Mouse (Mus musculus): Measurements from ENCODE around the gene Trmt5.

Gene Trmt5

DNA sequence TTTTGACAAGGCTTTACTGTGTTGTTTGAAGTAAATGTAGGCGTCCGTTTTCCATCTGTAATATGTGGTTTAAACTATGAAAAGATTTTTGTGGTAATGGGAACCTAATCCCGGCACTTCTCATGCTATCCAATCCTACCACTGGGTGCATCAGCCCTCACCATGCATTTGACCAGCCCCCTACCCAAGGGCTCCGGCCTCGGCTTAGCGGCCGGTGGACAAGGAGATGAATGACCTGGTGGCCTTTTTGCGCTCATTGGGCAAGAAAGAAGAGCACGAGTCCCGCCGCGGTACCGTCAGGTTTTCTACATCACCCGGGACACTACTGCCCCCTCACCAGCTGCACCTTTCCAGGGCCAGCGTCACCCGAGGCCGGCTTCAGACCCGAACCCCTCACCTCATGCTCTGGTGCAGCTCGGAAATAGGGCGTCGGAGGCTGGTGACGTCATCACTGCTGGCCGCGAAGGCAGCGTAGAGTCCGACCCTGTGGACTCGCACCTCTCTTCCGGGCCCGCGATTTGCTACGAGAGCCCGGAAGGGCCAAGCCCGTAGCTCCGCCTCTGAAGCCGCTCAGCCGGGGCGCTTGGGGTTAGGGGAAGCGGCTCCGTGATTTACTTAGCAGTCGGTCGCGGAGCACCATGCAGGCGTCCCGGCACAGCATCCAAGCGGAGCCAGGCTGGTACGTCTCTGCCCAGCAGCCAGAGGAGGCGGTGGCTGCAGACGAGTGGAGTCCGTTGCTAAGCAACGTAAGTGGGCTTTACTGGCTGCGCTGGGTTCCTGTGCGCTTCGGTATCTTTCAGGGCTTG is at the start of gene Trmt5, which contains the start of gene Slc38a6:
Trmt5 (minus strand) TSS at position 424 of the 806 bp plus-strand sequence.
Slc38a6 (plus strand) TSS at position 493 of the 806 bp plus-strand sequence.
- peak; percentile 91 for DNase-seq (ENCODE audit: low spot score)

DNA sequence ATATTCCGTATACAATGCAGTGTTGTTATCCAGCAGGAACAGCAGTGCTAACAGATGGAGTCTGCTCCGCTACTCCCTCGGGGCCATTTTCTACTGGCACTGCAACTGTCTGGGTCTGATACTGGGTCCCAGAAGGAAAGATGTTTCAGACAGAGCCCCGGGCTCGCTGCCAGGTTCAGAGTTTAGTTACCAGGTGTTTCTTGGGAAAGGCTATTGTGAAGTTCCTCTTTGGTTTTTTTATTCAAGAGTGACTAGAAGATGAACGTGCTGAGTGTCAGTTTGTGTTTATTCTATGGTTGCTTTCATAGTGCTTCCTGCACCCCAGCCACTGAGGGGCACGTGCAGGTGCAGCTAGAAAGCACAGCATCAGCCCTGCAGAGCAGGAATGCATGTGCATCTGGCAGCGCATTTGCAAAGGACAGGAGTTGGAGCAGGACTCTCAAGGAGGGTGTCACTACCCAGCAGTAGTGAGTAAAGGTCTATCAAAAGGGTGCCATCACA is 47.6 kb upstream of the Trmt5 start:
- DNase-seq (ENCODE audit: low spot score) = no peak

DNA sequence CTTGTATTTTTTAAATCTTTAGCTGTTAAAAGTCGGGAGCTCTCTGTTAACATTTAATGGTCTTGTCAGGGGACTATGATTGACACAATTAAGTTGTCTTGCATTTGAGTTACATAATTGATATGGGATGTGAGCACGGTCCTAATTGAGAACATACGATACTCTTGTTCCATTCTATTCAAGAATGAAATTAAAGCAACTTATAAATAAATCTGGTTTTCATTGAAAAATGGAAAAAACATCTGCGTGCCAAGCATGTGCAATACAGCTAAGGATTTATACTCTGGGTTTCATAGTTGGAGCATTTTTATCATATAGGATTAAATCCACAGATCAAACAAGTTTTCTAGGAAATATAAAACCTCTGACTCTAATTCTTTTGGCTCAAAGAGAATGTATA is 46.2 kb upstream of the Trmt5 start:
- no peak for DNase-seq (ENCODE audit: low spot score)

DNA sequence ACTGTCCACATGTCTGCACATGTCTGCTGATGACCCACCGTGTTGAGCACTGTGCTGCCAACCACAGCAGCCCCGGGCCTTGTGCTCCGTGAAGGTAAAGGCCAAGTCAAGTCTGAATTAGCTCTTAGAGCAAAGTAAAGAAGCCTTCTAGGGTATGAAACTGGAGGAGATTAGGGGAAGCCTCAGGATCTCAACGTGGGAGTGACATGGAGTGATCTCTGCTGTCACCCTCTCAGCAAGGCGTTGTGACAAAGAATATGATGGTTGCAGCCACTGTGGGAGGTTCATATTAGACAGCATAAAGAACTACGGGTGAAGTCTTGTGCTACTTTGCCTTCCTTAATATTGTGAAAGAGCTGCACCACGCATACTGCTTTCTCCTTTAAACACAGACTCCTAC is 43.7 kb upstream of the Trmt5 start:
- DNase-seq (ENCODE audit: low spot score) = no peak

DNA sequence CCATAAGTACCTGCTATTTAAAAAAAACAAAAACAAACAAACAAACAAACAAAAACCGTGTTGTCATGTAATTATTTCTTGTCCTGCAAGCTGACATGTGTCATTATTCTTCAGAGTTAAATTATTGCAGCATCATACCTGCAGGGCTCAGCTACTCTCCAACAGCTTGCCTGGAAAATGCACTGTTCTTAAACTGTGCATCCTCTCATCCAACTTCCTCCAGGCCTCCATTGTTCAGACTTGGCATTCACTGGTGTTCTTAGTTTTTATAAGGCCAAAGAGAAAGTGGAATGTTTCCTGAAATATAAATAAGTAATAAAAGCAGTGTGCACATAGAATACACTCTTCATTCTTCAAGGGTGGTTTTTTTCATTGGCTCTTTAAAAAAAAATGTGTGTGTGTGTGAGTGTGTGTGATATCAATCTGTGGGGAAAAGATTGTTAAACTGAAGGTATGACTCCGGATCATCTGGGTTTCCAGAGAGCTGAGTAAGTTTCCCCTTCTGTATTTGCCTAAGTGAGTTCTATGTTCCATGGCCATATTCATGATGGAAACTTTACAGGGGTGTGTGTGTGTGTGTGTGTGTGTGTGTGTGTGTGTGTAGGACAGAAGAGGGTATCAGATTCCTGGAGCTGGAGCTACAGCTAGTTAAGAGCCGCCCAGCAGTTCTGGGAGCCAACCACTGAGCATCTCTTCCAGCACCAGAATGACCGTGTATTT is 42.1 kb upstream of the Trmt5 start:
- no peak for DNase-seq (ENCODE audit: low spot score)

DNA sequence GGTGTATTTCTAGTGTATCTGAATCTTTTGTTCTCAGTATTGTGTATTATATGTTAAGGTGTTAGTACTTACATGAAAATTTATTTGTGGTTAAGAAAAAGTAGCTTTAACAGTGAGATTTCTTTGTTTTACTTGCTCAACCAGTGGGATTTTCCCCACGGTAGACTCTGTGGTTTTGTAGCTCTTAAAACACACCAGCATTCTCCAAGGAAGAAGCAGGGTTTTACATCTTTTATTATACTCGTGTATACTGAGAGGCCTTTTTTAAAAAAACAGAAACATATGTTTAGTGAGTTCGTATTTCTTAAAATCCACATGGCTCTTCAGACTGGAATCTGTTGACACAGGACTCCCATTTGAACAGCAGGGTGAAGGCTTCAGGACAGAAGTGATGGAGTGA is 40.9 kb upstream of the Trmt5 start:
- DNase-seq (ENCODE audit: low spot score) = no peak

DNA sequence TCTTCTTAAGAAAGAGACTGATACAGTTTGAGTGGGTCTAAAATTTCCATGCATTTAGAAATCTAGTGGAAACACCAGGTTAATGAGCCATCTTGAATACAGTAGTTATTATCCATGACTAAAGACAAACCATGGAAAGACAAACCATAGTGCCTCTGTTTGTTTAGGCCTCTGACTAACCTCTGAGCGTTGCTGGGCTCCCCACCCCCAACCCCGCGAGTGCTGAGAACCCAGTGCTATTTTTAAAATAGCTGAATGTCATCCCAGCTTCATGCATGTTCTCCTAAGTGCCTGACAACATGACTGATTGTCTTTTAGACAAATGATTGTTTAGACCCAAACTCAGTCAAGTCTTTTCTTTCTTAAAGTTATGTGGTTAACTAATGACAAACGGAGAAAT is 39.1 kb upstream of the Trmt5 start:
- DNase-seq (ENCODE audit: low spot score) = no peak

DNA sequence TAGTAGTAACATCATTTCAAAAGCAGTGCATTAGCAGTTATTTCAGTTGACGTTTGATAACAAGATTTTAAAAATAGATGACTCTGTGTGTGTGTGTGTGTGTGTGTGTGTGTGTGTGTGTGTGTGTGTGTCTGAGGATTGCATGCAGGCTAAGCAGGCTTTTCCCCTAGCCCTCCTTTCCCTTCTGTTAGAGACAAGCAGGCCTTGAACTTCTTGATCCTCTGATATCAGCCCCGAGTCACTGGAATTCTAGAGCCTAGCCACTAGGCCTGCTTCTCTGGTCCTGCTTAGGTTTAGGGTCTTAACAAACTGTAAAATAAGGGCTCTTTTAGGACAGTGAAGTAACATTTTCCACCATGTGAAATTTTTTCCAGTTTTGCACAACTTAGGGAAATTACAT is 38.7 kb upstream of the Trmt5 start:
- DNase-seq (ENCODE audit: low spot score) = no peak

DNA sequence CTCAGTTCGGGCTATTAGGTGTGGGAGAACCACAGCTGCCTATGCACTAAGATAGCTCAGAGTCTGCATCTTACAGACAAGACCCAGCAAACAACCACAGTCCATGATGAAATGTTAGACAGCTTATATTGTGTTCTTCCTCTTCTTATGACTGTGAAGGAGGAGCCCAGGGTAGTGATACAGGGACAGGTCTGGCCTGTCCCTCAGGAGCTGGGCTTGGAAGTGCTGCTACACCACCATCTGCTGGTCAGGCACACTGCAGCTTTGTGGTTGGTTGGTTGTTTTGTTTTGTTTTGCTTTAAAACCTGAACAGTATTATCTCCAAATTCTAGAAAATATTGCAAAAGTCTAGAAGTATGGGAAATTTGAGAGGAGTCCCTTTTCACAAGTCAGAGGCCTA is 38.2 kb upstream of the Trmt5 start:
- no peak for DNase-seq (ENCODE audit: low spot score)

DNA sequence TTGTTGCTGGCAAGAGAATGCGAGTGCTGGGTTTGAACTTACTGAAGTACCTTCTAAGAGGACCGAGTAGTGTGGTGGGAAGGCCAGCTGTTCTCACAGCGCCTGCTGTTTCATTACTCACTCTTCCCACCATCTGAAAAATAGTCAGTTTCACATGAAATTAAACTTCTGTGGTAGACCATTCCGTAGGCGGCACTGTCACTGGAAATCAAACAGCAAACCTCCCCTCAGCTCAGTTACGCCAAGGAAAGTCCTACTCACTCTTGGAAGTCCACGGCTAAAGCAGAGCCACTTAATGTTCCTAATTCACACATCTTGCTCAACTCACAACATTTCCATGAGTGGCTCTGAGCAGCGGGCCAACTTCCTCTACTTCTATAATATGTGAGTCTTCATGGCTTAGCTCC is 37.7 kb upstream of the Trmt5 start:
- DNase-seq (ENCODE audit: low spot score) = peak; percentile 18

DNA sequence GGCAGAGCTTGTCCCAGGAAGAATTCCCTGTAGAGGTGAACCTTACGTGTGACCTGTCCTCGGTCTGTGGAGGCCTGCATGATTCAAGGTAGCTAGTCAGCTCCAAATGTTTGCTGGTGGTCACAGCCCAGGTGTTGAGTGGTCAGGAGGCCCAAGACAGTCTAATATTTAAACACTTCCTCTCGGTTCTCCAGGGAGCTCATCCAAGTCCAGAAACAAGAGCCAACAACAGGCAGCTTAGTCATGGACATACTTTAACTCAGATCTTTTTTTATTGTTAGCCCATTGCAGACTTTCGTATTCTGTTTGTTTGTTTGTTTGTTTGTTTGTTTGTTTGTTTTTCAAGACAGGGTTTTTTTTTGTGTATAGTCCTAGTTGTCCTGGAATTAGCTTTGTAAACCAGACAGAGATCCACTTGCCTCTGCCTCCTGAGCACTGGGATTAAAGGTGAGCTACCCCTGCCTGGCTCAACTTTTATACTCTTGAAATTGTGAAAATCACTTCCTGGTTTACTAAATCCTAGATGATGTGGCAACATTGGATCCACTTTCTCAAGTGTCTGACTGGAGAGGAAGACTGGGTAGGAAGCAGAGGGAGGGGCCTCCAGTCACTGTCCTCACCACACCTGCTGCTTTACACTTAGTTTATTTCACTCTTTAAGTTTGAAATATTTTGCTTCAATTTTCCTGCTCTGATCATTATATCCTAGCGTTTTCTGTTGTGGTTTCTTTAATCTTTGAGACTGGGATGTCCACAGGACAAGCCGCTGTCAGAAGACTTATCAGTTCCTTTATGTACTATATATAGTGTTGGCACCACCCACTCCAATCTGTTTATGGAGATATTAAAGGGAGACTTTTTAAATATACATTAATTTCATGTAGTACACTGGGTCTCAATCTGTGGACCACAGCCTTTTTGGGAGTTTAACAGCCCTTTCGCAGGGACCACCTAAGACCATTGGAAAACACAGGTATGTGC is 31.5 kb upstream of the Trmt5 start:
- no peak for DNase-seq (ENCODE audit: low spot score)

DNA sequence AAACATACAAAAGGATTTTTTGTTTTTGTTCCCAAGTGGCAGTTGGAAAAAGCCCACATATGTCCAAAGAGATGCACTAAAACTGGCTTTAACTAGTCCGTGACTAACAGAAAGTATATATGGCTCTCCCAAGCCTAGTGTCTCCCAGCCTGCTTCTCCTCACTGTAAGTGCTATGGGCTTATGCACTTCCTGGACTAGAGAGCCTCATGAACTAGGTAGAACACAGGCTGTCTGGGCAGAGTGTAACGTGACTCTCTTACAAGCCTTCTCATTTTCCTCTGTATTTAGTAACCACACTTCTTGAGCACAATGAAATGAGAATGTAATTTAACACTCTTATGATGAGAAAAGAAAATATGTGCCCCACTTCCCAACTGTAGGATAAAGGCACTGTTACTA is 22.2 kb upstream of the Trmt5 start:
- DNase-seq (ENCODE audit: low spot score) = no peak

DNA sequence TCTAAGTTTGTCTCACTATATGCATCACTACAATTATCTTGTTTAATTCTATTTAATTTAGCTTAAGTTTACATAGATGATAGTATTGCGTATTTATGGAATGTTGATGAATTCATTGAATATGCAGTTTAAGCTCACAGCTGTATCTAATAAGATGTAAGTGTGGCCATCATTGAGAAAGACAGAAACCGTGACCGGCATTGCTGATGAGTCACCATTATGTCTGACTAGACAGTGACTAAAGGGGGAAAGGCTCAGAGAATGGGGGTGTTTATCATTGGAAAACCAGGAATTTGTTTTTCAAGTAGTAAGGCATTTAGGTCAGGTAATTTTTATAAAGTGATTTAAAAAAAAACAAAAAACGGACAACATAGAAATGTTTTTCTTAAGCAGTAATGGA is 21.2 kb upstream of the Trmt5 start:
- DNase-seq (ENCODE audit: low spot score) = no peak

DNA sequence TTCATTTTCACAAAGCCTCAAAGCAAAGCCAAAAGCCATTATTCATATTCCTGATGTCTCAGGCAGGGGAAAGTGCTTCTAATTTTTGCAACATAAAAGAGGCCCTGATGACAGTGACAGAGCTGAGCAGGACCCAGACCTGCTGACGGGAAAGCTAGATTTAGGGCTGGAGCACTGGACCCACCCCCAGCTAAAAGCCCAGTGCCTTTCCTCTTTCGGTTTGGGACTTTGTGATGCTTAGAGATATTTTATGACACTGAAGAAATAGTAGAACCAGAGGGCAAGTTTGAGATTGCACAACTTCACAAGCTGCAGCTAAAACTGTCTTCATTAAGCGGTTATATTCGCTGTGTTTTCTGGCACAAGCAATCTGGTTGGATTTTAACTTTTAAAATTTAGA is 18.1 kb upstream of the Trmt5 start:
- no peak for DNase-seq (ENCODE audit: low spot score)

DNA sequence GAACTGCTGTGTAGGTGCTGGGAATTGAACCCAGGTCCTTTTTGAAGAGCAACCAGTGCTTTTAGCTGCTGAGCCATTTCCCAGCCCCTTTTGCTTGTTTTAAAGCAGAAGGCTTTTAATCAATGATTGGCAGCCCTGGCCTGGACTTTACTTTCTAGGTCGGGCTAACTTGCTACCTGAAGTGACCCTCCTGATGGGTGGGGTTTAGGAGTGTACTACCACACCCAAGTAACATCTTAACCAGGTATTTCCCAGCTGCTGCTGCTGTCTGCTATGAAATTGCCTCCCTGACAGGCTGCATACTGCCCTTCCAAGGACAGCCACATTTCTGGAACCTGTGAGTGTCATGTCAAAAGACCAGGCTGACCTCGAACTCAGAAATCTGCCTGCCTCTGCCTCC is 14.0 kb upstream of the Trmt5 start:
- no peak for DNase-seq (ENCODE audit: low spot score)

DNA sequence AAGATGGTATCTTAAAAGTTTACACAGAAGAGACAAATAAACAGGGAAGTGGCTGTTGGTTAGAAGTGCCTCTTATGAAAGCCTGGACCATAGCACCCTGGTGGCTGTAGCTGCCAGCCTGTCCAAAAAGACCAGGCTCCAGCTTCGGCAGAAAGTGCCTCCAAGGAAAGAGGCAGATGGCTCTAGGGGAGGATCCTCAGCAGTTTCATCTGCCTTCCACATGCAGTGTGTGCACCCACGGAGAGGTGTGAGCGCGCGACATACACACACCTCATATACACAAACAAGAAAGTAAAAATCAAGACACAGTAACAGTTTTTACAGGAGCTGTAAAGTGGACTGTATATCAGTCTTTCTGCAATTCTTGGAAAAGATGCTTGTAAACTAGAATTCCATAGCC is 12.1 kb upstream of the Trmt5 start:
- no peak for DNase-seq (ENCODE audit: low spot score)

DNA sequence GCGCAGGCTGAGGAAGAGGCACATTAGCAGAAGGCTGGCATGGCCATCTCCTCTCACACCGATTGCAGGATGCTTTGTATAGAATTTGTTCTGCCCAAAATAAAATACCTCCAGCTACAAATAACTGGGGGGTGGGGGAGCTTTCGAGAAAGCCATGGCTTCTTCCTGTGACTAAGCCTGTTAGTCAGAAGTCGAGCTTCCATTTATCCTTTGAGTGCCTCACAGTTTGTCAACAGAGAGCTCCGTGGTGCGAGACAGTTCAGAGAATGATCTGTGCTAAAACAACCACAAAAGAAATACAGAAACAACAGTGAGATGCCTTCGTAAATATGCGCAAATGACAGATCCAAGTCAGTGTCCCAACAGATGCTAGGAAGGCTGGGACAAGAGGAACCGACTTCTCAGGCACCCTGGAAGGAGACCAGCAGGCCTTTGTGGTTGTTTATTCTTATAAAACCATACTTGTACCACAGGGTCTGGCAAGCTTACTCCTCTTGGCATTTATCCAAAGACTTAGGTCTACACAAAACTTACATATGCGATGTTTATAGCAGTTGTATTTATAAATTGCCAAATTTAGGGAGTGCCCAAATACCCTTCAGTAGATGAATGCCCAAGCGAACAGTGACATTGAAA is 9.1 kb upstream of the Trmt5 start:
- no peak for DNase-seq (ENCODE audit: low spot score)

DNA sequence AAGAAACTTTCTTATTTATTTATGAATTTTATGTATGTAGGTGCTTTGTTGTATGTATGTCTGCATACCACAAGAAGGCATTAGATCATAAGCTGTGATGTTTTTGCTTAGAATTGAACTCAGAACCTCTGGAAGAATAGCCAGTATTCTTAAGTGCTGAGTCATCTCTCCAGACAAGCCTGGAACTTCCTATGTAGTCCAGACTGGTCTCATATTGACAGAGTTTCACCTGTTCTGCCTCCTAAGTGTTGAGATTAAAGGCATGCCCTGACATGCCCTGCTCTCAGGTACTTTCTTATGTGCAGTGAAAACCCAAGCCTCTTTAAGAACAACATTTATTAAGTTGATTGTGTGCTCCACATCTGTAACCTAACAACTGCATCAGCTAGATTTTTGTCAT is 8.4 kb upstream of the Trmt5 start:
- no peak for DNase-seq (ENCODE audit: low spot score)

DNA sequence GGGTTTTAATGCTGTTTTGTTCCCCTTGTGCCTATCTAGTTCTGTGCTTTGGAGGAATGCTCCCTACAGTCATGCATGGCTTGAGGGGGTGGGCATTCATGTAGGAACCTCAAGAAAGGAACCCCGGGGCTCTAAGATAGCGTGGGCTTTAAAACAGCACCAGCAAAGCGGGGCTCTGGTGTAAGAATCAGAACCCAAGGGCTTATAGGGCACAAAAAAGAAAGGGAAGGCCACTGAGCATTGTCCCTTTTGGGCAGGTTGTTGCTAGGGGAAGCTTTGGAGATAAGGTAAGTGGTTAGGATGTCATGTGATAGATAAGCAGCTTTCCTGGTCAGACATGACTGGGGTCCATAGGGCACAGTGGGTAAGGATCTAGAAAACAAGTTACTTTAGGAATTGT is 2.1 kb upstream of the Trmt5 start:
- no peak for DNase-seq (ENCODE audit: low spot score)

DNA sequence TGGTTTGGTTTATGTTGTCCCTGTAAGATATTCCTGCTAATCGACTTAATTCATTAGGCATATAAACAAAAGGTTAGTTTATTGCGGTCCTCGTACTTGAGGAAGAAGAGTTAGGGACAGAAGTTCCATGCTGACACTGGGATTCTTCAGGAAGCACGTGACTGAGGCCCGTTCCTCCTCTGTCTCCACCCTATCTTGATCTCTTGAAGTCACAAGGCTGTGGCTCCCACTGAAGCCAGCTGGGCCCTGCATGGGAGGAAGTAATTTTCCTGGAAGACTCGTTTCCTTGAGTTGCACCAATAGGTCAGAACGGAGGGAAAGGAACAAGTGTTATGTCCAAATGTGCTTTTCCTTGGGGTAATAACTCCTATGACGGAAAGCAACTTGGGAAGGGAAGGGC is 1.1 kb upstream of the Trmt5 start:
- DNase-seq (ENCODE audit: low spot score) = no peak

DNA sequence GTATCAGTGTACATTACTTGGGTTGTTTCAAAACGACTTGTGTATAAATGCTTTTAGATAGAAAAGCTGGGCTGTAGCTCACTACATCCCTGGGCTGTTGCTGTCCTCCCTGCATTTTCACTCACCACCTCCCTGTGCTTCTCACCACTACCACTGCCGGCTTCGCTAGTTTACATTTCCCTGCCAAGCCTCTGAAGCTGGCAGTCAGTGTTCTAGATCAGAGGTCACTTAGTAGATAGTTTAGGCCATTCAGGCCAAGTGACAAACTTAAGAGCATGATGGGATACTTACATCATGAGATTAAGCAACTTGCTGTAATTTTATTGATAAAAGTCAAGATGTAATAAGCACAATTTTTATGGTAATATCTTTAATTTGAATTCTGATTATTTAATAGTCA is 11.6 kb downstream of the Trmt5 start:
- no peak for DNase-seq (ENCODE audit: low spot score)

DNA sequence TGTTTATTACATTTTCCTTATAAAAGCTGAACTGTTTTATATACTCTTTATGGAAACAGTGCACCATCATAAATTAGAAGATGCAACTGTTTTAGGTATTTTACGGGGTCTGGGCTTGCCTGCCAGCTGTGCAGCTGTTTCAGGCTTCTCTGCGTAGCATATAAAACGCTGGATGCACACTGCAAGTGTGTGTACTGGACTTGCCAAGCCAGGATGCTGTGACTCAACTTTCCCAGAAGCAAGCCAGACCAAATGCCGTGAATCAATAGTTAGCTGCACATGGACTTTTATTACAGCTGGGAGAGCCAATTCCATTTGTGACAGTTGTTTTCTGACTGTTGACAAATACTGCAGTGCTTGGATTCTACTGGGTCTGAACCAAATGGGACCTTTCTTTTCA is 16.6 kb downstream of the Trmt5 start:
- no peak for DNase-seq (ENCODE audit: low spot score)

Measured in left cerebral cortex, adult 11 months (tissue).